Mouse (Mus musculus): Measurements from ENCODE around the gene Cdkl3. TPM values are rescaled to one million over a fixed set of nuclear protein-coding genes. Genes with fewer than 3 reads are reported as not detected.

Gene Cdkl3
- polyA plus RNA-seq, 1 experiment from 2014 or later = 2.1 TPM

GRCm38 (mm10) chr11:51971644-51972043 is 32.4 kb upstream of the Cdkl3 start:
- no peak for ATAC-seq
- H3K4me3 ChIP-seq = no peak overlapping the region
- no peak overlapping the region for H3K27ac ChIP-seq
- H3K9me3 ChIP-seq (replicated peaks) = no peaks in the 10 kb centered on the region
- H3K36me3 ChIP-seq = peaks cover 76% of the 10 kb centered on the region
- WGBS (ENCODE audit: insufficient replicate concordance) = 82% methylated on average over 6 of the region's 6 CpGs
- H3K9ac ChIP-seq = no peak overlapping the region
- peaks cover 15% of the 10 kb centered on the region for H3K4me1 ChIP-seq
- no peak overlapping the region for H3K4me2 ChIP-seq
- H3K27me3 ChIP-seq (replicated peaks) = no peaks in the 10 kb centered on the region

- peak; percentile 34 for ATAC-seq
- H3K4me1 ChIP-seq = peaks cover 57% of the 10 kb centered on the region
Observed at GRCm38 (mm10) chr11:51999611-52000289, 4.3 kb upstream of the Cdkl3 start.

GRCm38 (mm10) chr11:52000290-52000962 is 3.6 kb upstream of the Cdkl3 start, which contains the start of gene Ube2b:
Gene Ube2b (minus strand): TSS chr11:52000762.
- peaks cover 27% of the 10 kb centered on the region for H3K36me3 ChIP-seq
- WGBS (ENCODE audit: insufficient replicate concordance) = under 1% methylated on average over 57 of the region's 63 CpGs
- peak within 1 kb of the TSS; percentile 91 for H3K27ac ChIP-seq
- H3K4me3 ChIP-seq = peak within 1 kb of the TSS; percentile 98
- H3K9ac ChIP-seq = peak within 1 kb of the TSS; percentile 95
- H3K4me2 ChIP-seq = peak within 1 kb of the TSS; percentile 91
- peak; percentile 78 for ATAC-seq
- H3K27me3 ChIP-seq (replicated peaks) = no peaks in the 10 kb centered on the region
- peaks cover 62% of the 10 kb centered on the region for H3K4me1 ChIP-seq
- H3K9me3 ChIP-seq (replicated peaks) = no peaks in the 10 kb centered on the region

More at GRCm38 (mm10) chr11:51999611-52000289, 4.3 kb upstream of the Cdkl3 start:
- Histone ChIP-seq H3K27me3 (replicated peaks) (no peaks in the 10 kb centered on the region), H3K9me3 (replicated peaks) (no peaks in the 10 kb centered on the region), H3K4me2 (peak overlapping the region; percentile 91), H3K27ac (peak overlapping the region; percentile 91), H3K9ac (peak overlapping the region; percentile 95), H3K36me3 (peaks cover 34% of the 10 kb centered on the region), H3K4me3 (peak overlapping the region; percentile 98)
- 0% methylated on average over 29 of the region's 29 CpGs for WGBS (ENCODE audit: insufficient replicate concordance)

- peak overlapping the region; percentile 60; the same call in 1 of the 2 replicates for H3K27ac ChIP-seq
- peak overlapping the region; percentile 91 for H3K4me2 ChIP-seq
- H3K36me3 ChIP-seq = peaks cover 18% of the 10 kb centered on the region
- no peaks in the 10 kb centered on the region for H3K9me3 ChIP-seq (replicated peaks)
- H3K4me3 ChIP-seq = peak overlapping the region; percentile 98; the same call in 1 of the 2 replicates
- peaks cover 71% of the 10 kb centered on the region for H3K4me1 ChIP-seq
- no peak overlapping the region; the same call in 1 of the 2 replicates for H3K9ac ChIP-seq
- no peaks in the 10 kb centered on the region for H3K27me3 ChIP-seq (replicated peaks)
- no peak for ATAC-seq
- 60% methylated on average over 10 of the region's 10 CpGs for WGBS (ENCODE audit: insufficient replicate concordance)
Observed at GRCm38 (mm10) chr11:52001341-52001740, 2.7 kb upstream of the Cdkl3 start.

GRCm38 (mm10) chr11:52001861-52002260 is 2.2 kb upstream of the Cdkl3 start:
- WGBS (ENCODE audit: insufficient replicate concordance) = 85% methylated on average over 8 of the region's 8 CpGs

GRCm38 (mm10) chr11:52002842-52003504 is 1.0 kb upstream of the Cdkl3 start:
- Histone ChIP-seq H3K4me1 (peaks cover 63% of the 10 kb centered on the region), H3K27ac (peak overlapping the region; percentile 86), H3K4me3 (peak overlapping the region; percentile 85), H3K36me3 (peaks cover 2% of the 10 kb centered on the region), H3K4me2 (peak overlapping the region; percentile 90), H3K27me3 (replicated peaks) (no peaks in the 10 kb centered on the region), H3K9ac (peak overlapping the region; percentile 84), H3K9me3 (replicated peaks) (no peaks in the 10 kb centered on the region)
- WGBS (ENCODE audit: insufficient replicate concordance) = 70% methylated on average over 13 of the region's 13 CpGs
- ATAC-seq = no peak

More at GRCm38 (mm10) chr11:52001861-52002260, 2.2 kb upstream of the Cdkl3 start:
- Histone ChIP-seq H3K9ac (no peak overlapping the region), H3K9me3 (replicated peaks) (no peaks in the 10 kb centered on the region), H3K27me3 (replicated peaks) (no peaks in the 10 kb centered on the region), H3K4me3 (no peak overlapping the region), H3K36me3 (peaks cover 13% of the 10 kb centered on the region), H3K27ac (no peak overlapping the region), H3K4me1 (peaks cover 72% of the 10 kb centered on the region), H3K4me2 (peak overlapping the region; percentile 91)
- ATAC-seq = no peak

- no peak for ATAC-seq
- H3K27ac ChIP-seq = peak overlapping the region; percentile 86
- WGBS (ENCODE audit: insufficient replicate concordance) = 17% methylated on average over 4 of the region's 4 CpGs
- no peaks in the 10 kb centered on the region for H3K27me3 ChIP-seq (replicated peaks)
- peak overlapping the region; percentile 90 for H3K4me2 ChIP-seq
- H3K4me1 ChIP-seq = peaks cover 59% of the 10 kb centered on the region
- peak overlapping the region; percentile 85 for H3K4me3 ChIP-seq
- no peaks in the 10 kb centered on the region for H3K9me3 ChIP-seq (replicated peaks)
- H3K9ac ChIP-seq = peak overlapping the region; percentile 84
- H3K36me3 ChIP-seq = no peaks in the 10 kb centered on the region
Observed at GRCm38 (mm10) chr11:52003505-52003771, 583 bp upstream of the Cdkl3 start.

GRCm38 (mm10) chr11:52005586-52005985 is 1.6 kb downstream of the Cdkl3 start:
- 49% methylated on average over 2 of the region's 2 CpGs for WGBS (ENCODE audit: insufficient replicate concordance)
- H3K27me3 ChIP-seq (replicated peaks) = no peaks in the 10 kb centered on the region
- no peak for ATAC-seq
- H3K27ac ChIP-seq = no peak overlapping the region
- H3K36me3 ChIP-seq = no peaks in the 10 kb centered on the region
- peak overlapping the region; percentile 1; the same call in 1 of the 2 replicates for H3K9ac ChIP-seq
- no peak overlapping the region for H3K4me3 ChIP-seq
- H3K9me3 ChIP-seq (replicated peaks) = no peaks in the 10 kb centered on the region
- H3K4me1 ChIP-seq = peaks cover 47% of the 10 kb centered on the region
- H3K4me2 ChIP-seq = no peak overlapping the region

- Histone ChIP-seq H3K27ac (no peak overlapping the region), H3K4me1 (peaks cover 4% of the 10 kb centered on the region; the same call in 1 of the 2 replicates), H3K36me3 (no peaks in the 10 kb centered on the region), H3K9ac (no peak overlapping the region), H3K4me3 (no peak overlapping the region), H3K27me3 (replicated peaks) (no peaks in the 10 kb centered on the region), H3K9me3 (replicated peaks) (no peaks in the 10 kb centered on the region), H3K4me2 (no peak overlapping the region)
- 73% methylated on average over 11 of the region's 11 CpGs for WGBS (ENCODE audit: insufficient replicate concordance)
- ATAC-seq = no peak
Observed at GRCm38 (mm10) chr11:52011011-52011410, 7.0 kb downstream of the Cdkl3 start.

GRCm38 (mm10) chr11:52011541-52011940 is 7.5 kb downstream of the Cdkl3 start:
- Histone ChIP-seq H3K4me2 (no peak overlapping the region), H3K27me3 (replicated peaks) (no peaks in the 10 kb centered on the region), H3K9me3 (replicated peaks) (no peaks in the 10 kb centered on the region), H3K4me3 (no peak overlapping the region), H3K4me1 (no peaks in the 10 kb centered on the region), H3K36me3 (no peaks in the 10 kb centered on the region), H3K9ac (no peak overlapping the region), H3K27ac (no peak overlapping the region)
- no peak for ATAC-seq
- WGBS (ENCODE audit: insufficient replicate concordance) = 73% methylated on average over 5 of the region's 5 CpGs

GRCm38 (mm10) chr11:52018217-52018616 is 14.2 kb downstream of the Cdkl3 start:
- no peaks in the 10 kb centered on the region for H3K9me3 ChIP-seq (replicated peaks)
- no peak overlapping the region for H3K9ac ChIP-seq
- H3K4me3 ChIP-seq = no peak overlapping the region
- no peak for ATAC-seq
- WGBS (ENCODE audit: insufficient replicate concordance) = 75% methylated on average over 9 of the region's 9 CpGs
- no peak overlapping the region for H3K27ac ChIP-seq
- H3K4me2 ChIP-seq = no peak overlapping the region
- H3K4me1 ChIP-seq = no peaks in the 10 kb centered on the region
- H3K36me3 ChIP-seq = no peaks in the 10 kb centered on the region
- no peaks in the 10 kb centered on the region for H3K27me3 ChIP-seq (replicated peaks)

GRCm38 (mm10) chr11:52032356-52032755 is 28.3 kb downstream of the Cdkl3 start:
- H3K4me2 ChIP-seq = no peak overlapping the region
- 62% methylated on average over 8 of the region's 8 CpGs for WGBS (ENCODE audit: insufficient replicate concordance)
- no peaks in the 10 kb centered on the region for H3K27me3 ChIP-seq (replicated peaks)
- H3K4me1 ChIP-seq = no peaks in the 10 kb centered on the region
- H3K27ac ChIP-seq = no peak overlapping the region
- H3K36me3 ChIP-seq = no peaks in the 10 kb centered on the region
- no peak overlapping the region for H3K4me3 ChIP-seq
- H3K9ac ChIP-seq = no peak overlapping the region
- H3K9me3 ChIP-seq (replicated peaks) = no peaks in the 10 kb centered on the region
- no peak for ATAC-seq
